Mouse (Mus musculus): ENCODE results near the gene Dupd1. TPM values are rescaled to one million over a fixed set of nuclear protein-coding genes. Genes with fewer than 3 reads are reported as not detected.

Dupd1 gene
- polyA plus RNA-seq, 1 experiment = 0.10 TPM

DNA sequence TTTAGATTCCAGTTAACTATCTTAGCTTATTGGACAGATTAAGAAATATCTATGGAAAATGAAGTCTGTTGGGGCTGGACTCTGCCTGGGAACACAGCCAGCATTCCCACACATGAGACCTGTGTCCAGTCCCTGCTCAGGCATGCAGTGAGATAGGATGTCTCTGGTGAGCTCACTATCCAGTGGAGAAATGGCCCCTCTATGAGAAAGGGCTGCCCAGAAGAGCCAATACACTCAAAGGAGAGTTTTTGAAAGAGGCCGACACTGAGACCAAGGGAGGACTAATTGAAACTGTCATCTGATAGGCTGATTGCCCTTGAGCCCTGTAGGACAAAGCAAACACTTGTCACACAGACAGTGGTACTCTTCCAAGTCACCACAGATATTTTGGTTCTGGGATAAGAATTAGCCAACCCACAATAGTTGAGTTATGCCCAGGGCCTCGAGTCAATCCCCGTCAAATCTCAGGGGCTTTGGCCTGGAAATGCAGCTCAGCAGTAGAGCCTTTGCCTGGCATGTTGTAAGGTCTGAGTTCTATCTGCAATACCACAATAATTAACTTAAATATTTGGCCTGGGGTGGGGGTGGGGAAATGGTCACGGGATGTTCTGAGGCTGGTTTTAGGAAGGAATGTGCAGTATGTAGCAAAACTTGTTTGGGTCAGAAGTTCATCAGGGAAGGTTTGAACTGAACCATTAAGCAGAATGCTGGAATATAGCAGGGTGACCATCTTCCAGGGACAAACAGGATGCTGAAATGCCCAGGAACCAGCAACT, 6.2 kb upstream of the Dupd1 start:
- no peak for DNase-seq (ENCODE audit: low read depth)
- TF ChIP-seq CTCF (IDR thresholded peaks at IDR 0.05; ENCODE audit: borderline replicate concordance, extremely low read depth, insufficient read depth, insufficient read length) (no peak), POLR2A (IDR thresholded peaks at IDR 0.05; ENCODE audit: borderline replicate concordance, extremely low read depth, insufficient read depth, insufficient read length, poor library complexity, severe bottlenecking) (no peak)

GRCm38 (mm10) chr14:21719646-21720383, 5.4 kb upstream of the Dupd1 start:
- TF ChIP-seq CTCF (IDR thresholded peaks at IDR 0.05; ENCODE audit: borderline replicate concordance, extremely low read depth, insufficient read depth, insufficient read length) (no peak), POLR2A (IDR thresholded peaks at IDR 0.05; ENCODE audit: borderline replicate concordance, extremely low read depth, insufficient read depth, insufficient read length, poor library complexity, severe bottlenecking) (no peak)
- DNase-seq (ENCODE audit: low read depth) = peak; percentile 81

DNA sequence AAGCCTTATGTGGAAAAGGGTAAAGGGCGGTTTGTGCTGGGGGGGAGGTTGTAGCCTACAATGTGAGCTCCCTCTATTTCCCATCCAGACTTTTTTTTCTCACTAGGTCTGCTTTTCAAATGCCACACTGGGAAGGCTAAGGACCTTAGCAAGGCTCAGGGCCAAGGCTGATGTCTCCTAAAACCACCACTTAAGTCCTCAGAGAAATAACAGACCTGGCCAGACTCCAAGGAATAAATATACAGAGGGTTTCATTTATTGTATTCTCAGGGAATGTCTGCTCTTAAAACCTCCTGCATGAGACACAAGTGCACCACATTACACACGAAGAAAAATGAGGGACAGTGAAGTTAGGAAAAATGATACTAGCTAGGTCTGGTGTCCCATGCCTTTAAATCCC, 3.1 kb downstream of the Dupd1 start:
- TF ChIP-seq POLR2A (IDR thresholded peaks at IDR 0.05; ENCODE audit: borderline replicate concordance, extremely low read depth, insufficient read depth, insufficient read length, poor library complexity, severe bottlenecking) (no peak), CTCF (IDR thresholded peaks at IDR 0.05; ENCODE audit: borderline replicate concordance, extremely low read depth, insufficient read depth, insufficient read length) (no peak)
- DNase-seq (ENCODE audit: low read depth) = no peak

DNA sequence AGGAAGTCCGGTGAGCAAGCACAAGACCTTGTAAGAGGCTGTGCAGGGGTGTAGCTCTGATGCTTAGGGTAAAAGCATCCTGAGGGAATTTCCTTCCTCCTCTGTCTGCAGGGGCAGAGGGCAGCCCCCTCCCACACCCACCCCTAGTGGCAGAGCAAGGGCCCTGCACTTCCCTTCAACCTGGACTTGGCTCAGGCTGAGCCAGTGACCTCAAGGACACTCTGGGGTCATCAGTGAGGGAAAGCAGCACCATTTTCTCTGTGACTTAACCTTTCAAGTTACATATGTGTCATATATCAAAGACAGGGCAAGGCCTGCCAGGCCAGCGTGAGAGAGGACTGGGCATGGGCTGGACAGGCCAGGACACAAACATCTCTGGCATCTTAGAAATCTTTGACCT, 4.8 kb downstream of the Dupd1 start:
- no peak for TF ChIP-seq POLR2A (IDR thresholded peaks at IDR 0.05; ENCODE audit: borderline replicate concordance, extremely low read depth, insufficient read depth, insufficient read length, poor library complexity, severe bottlenecking)
- no peak for TF ChIP-seq CTCF (IDR thresholded peaks at IDR 0.05; ENCODE audit: borderline replicate concordance, extremely low read depth, insufficient read depth, insufficient read length)
- DNase-seq (ENCODE audit: low read depth) = no peak

GRCm38 (mm10) chr14:21706759-21707571, 7.4 kb downstream of the Dupd1 start:
- TF ChIP-seq CTCF (IDR thresholded peaks at IDR 0.05; ENCODE audit: borderline replicate concordance, extremely low read depth, insufficient read depth, insufficient read length) (no peak), POLR2A (IDR thresholded peaks at IDR 0.05; ENCODE audit: borderline replicate concordance, extremely low read depth, insufficient read depth, insufficient read length, poor library complexity, severe bottlenecking) (no peak)
- peak; percentile 86 for DNase-seq (ENCODE audit: low read depth)

GRCm38 (mm10) chr14:21705462-21705861, 8.9 kb downstream of the Dupd1 start:
- no peak for TF ChIP-seq CTCF (IDR thresholded peaks at IDR 0.05; ENCODE audit: borderline replicate concordance, extremely low read depth, insufficient read depth, insufficient read length)
- TF ChIP-seq POLR2A (IDR thresholded peaks at IDR 0.05; ENCODE audit: borderline replicate concordance, extremely low read depth, insufficient read depth, insufficient read length, poor library complexity, severe bottlenecking) = no peak
- no peak for DNase-seq (ENCODE audit: low read depth)

- DNase-seq (ENCODE audit: low read depth) = no peak
- TF ChIP-seq CTCF (IDR thresholded peaks at IDR 0.05; ENCODE audit: borderline replicate concordance, extremely low read depth, insufficient read depth, insufficient read length) (no peak), POLR2A (IDR thresholded peaks at IDR 0.05; ENCODE audit: borderline replicate concordance, extremely low read depth, insufficient read depth, insufficient read length, poor library complexity, severe bottlenecking) (no peak)
These were observed 11.1 kb downstream of the Dupd1 start for GRCm38 (mm10) chr14:21703255-21703654.

- no peak for DNase-seq (ENCODE audit: low read depth)
- no peak for TF ChIP-seq POLR2A (IDR thresholded peaks at IDR 0.05; ENCODE audit: borderline replicate concordance, extremely low read depth, insufficient read depth, insufficient read length, poor library complexity, severe bottlenecking)
- TF ChIP-seq CTCF (IDR thresholded peaks at IDR 0.05; ENCODE audit: borderline replicate concordance, extremely low read depth, insufficient read depth, insufficient read length) = no peak
These were observed 11.7 kb downstream of the Dupd1 start for GRCm38 (mm10) chr14:21702691-21703090.

DNA sequence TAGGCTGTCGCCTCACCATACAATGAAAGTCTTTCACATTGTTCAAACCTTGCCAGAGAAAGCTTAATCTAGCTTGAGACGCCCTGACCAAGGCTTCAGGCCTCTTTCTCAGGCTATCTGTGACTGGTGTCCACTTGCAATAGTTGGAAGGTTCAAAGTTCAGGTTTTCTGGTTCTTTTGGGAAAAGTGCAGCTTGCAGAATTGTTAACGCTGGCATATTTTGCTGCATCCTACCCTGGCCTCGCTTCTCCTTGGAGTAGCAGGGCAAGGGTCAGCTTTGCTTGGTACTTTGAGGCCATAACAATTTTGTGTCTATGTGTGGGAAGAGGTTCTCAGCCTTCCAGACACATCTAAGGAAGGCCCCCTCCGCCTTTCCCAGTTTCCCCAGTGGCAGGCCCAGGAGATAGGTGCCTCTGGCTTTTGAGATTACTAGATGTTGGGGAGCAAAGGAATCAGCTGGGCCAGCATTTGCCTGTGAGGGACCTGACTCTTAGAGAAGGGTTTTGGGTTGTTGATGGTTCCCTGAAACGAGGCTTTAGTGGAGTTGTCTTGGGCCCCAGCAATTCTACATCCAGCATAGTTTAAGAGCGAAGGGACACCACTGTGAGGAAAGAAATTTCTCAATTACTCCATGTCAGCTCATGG, 18.1 kb downstream of the Dupd1 start:
- no peak for DNase-seq (ENCODE audit: low read depth)
- no peak for TF ChIP-seq POLR2A (IDR thresholded peaks at IDR 0.05; ENCODE audit: borderline replicate concordance, extremely low read depth, insufficient read depth, insufficient read length, poor library complexity, severe bottlenecking)
- no peak for TF ChIP-seq CTCF (IDR thresholded peaks at IDR 0.05; ENCODE audit: borderline replicate concordance, extremely low read depth, insufficient read depth, insufficient read length)

DNA sequence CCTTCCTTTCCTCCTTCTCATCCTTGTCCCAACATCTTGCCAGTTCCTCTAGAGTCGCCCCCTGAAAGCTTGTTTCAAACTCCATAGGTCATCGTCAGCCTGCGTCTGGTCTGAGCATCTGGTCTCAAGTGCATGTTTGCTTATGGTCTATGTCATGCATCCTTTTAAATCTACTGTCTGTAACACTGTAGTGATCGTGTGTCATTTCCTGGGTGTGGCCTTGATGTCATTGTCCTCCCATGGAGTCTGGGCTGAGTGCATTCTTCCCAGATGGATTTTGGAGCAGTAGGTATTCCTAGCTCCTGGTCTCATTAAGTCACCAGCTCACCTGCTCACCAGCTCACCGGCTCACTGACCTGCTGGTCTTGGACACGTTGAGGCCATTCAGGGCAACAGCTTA, 19.4 kb downstream of the Dupd1 start:
- TF ChIP-seq CTCF (IDR thresholded peaks at IDR 0.05; ENCODE audit: borderline replicate concordance, extremely low read depth, insufficient read depth, insufficient read length) (no peak), POLR2A (IDR thresholded peaks at IDR 0.05; ENCODE audit: borderline replicate concordance, extremely low read depth, insufficient read depth, insufficient read length, poor library complexity, severe bottlenecking) (no peak)
- DNase-seq (ENCODE audit: low read depth) = no peak

DNA sequence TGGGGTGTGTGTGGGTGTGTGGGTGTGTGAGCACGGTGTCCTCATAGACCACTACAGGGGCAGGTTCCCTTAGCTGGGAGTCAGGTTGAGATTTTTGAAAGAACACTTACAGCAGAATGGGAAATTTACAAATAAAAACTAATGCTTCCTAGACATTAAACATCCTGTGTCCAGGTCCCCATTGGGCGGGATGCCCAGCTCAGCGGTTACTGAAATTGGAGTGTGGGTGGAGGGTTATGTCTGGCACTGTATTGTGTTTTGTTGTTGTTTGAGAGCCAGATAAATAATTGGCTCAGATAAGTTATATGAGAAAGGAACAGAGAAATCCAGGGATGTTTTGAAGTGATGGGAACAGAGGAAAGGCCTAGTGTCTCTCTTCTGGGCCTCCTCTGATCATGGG, 23.3 kb downstream of the Dupd1 start:
- TF ChIP-seq POLR2A (IDR thresholded peaks at IDR 0.05; ENCODE audit: borderline replicate concordance, extremely low read depth, insufficient read depth, insufficient read length, poor library complexity, severe bottlenecking) (no peak), CTCF (IDR thresholded peaks at IDR 0.05; ENCODE audit: borderline replicate concordance, extremely low read depth, insufficient read depth, insufficient read length) (no peak)
- no peak for DNase-seq (ENCODE audit: low read depth)

Data from brain, embryonic 14.5 days (tissue).